Mouse (Mus musculus) limb, embryonic 12.5 days (tissue): Measurements from ENCODE around the gene Lnpep. TPM values are rescaled to one million over a fixed set of nuclear protein-coding genes. Genes with fewer than 3 reads are reported as not detected.
A peak's percentile ranks its signal among the peaks of the same experiment; 100 is the strongest.

Experiments used
- ATAC-seq: fragments of 200-750 bp; cut with Nextera tagmentation; 2 replicates; pipeline ENCODE4 v1.8.0; 2017; ENCODE audit warnings: low read depth, moderate TSS enrichment; ENCODE audit not compliant: insufficient number of reproducible peaks, insufficient read depth, low FRiP score, low TSS enrichment
- H3K27ac ChIP-seq: fragments of 300-500 bp; sonication (generic); 2 replicates; pipeline ENCODE4 v1.5.1; 2016; ENCODE audit warnings: mild to moderate bottlenecking, moderate library complexity
- H3K27me3 ChIP-seq: fragments of 300-500 bp; sonication (generic); 2 replicates; pipeline ENCODE4 v1.6.1; 2016; ENCODE audit warnings: mild to moderate bottlenecking, moderate library complexity
- H3K36me3 ChIP-seq: fragments of 300-500 bp; sonication (generic); 2 replicates; pipeline ENCODE4 v1.6.1; 2016; ENCODE audit warnings: mild to moderate bottlenecking, moderate library complexity
- H3K4me1 ChIP-seq: fragments of 300-500 bp; sonication (generic); replicated peaks from 2 replicates; pipeline ENCODE4 v1.6.1; 2016
- H3K4me2 ChIP-seq: fragments of 300-500 bp; sonication (generic); 2 replicates; pipeline ENCODE4 v1.6.1; 2016; ENCODE audit warnings: mild to moderate bottlenecking, moderate library complexity
- H3K4me3 ChIP-seq: fragments of 300-500 bp; sonication (generic); replicated peaks from 2 replicates; pipeline ENCODE4 v1.5.1; 2016; ENCODE audit warnings: mild to moderate bottlenecking
- H3K9ac ChIP-seq: fragments of 300-500 bp; sonication (generic); replicated peaks from 2 replicates; pipeline ENCODE4 v1.6.1; 2016; ENCODE audit warnings: mild to moderate bottlenecking, moderate library complexity
- H3K9me3 ChIP-seq: fragments of 300-500 bp; sonication (generic); 2 replicates; pipeline ENCODE4 v1.6.1; 2016; ENCODE audit warnings: mild to moderate bottlenecking, moderate library complexity
- WGBS: fragments of 180-500 bp; shearing (Covaris S2); methylation state at CpG from one replicate; pipeline ENCODE4 v1.1.7; 2016; 5-methylcytosine and 5-hydroxymethylcytosine counted together
- polyA plus RNA-seq: library from polyadenylated mRNA; unstranded; fragments of >200 nt; fragmentation: Nextera tagmentation; extraction: Ambion mirVana; gene quantifications from 2 replicates; pipeline ENCODE4 v1.2.1, GENCODE M21; 2016

Lnpep gene
- polyA plus RNA-seq, 1 experiment from 2014 or later: 11.6 TPM

GRCm38 (mm10) chr17:17625887-17626679, 1.2 kb upstream of the Lnpep start:
- H3K36me3 ChIP-seq: no peaks in the 10 kb centered on the region
- WGBS: 50% methylated on average over 7 of the region's 7 CpGs
- H3K9me3 ChIP-seq: no peaks in the 10 kb centered on the region
- H3K27me3 ChIP-seq: no peaks in the 10 kb centered on the region
- ATAC-seq: no peak
- H3K4me3 ChIP-seq: peak overlapping the region; percentile 94
- peak overlapping the region; percentile 62 for H3K4me2 ChIP-seq
- H3K4me1 ChIP-seq: peaks cover 13% of the 10 kb centered on the region; the same call in 1 of the 2 replicates
- H3K9ac ChIP-seq: peak overlapping the region; percentile 93
- H3K27ac ChIP-seq: peak overlapping the region; percentile 100

GRCm38 (mm10) chr17:17624421-17624956, 361 bp downstream of the Lnpep start:
- Histone ChIP-seq H3K27ac (peak overlapping the region; percentile 100), H3K9me3 (no peaks in the 10 kb centered on the region), H3K4me3 (peak overlapping the region; percentile 94), H3K4me1 (peaks cover 13% of the 10 kb centered on the region; the same call in 1 of the 2 replicates), H3K36me3 (no peaks in the 10 kb centered on the region), H3K9ac (peak overlapping the region; percentile 93), H3K27me3 (no peaks in the 10 kb centered on the region), H3K4me2 (peak overlapping the region; percentile 62)
- ATAC-seq: peak; percentile 98
- under 1% methylated on average over 51 of the region's 51 CpGs for WGBS

- Histone ChIP-seq H3K4me2 (peak overlapping the region; percentile 62), H3K9me3 (no peaks in the 10 kb centered on the region), H3K4me1 (peaks cover 13% of the 10 kb centered on the region; the same call in 1 of the 2 replicates), H3K36me3 (no peaks in the 10 kb centered on the region), H3K9ac (peak overlapping the region; percentile 93), H3K27ac (peak overlapping the region; percentile 100), H3K27me3 (no peaks in the 10 kb centered on the region), H3K4me3 (peak overlapping the region; percentile 94)
- under 1% methylated on average over 42 of the region's 42 CpGs for WGBS
- peak; percentile 2; the same call in 1 of the 2 replicates for ATAC-seq
These were observed 895 bp downstream of the Lnpep start for GRCm38 (mm10) chr17:17623890-17624420.

GRCm38 (mm10) chr17:17623221-17623889, 1.5 kb downstream of the Lnpep start:
- ATAC-seq: no peak
- 4% methylated on average over 7 of the region's 7 CpGs for WGBS
- no peaks in the 10 kb centered on the region for H3K36me3 ChIP-seq
- H3K4me2 ChIP-seq: peak overlapping the region; percentile 62
- no peaks in the 10 kb centered on the region for H3K9me3 ChIP-seq
- peak overlapping the region; percentile 93 for H3K9ac ChIP-seq
- H3K27me3 ChIP-seq: no peaks in the 10 kb centered on the region
- peak overlapping the region; percentile 94 for H3K4me3 ChIP-seq
- H3K27ac ChIP-seq: peak overlapping the region; percentile 100
- H3K4me1 ChIP-seq: peaks cover 15% of the 10 kb centered on the region

GRCm38 (mm10) chr17:17622576-17622975, 2.3 kb downstream of the Lnpep start:
- H3K9ac ChIP-seq: no peak overlapping the region
- no peaks in the 10 kb centered on the region for H3K9me3 ChIP-seq
- no peak for ATAC-seq
- H3K4me1 ChIP-seq: peaks cover 22% of the 10 kb centered on the region
- no peak overlapping the region for H3K4me3 ChIP-seq
- no peaks in the 10 kb centered on the region for H3K36me3 ChIP-seq
- H3K27me3 ChIP-seq: no peaks in the 10 kb centered on the region
- H3K4me2 ChIP-seq: peak overlapping the region; percentile 62; the same call in 1 of the 2 replicates
- WGBS: 90% methylated on average over 1 of the region's 1 CpGs
- H3K27ac ChIP-seq: no peak overlapping the region

- ATAC-seq: no peak
- Histone ChIP-seq H3K9me3 (no peaks in the 10 kb centered on the region), H3K4me2 (no peak overlapping the region), H3K36me3 (no peaks in the 10 kb centered on the region), H3K9ac (no peak overlapping the region), H3K4me3 (no peak overlapping the region), H3K27ac (no peak overlapping the region), H3K4me1 (peaks cover 22% of the 10 kb centered on the region), H3K27me3 (no peaks in the 10 kb centered on the region)
- WGBS: 42% methylated on average over 3 of the region's 3 CpGs
These were observed 3.3 kb downstream of the Lnpep start for GRCm38 (mm10) chr17:17621586-17621985.

GRCm38 (mm10) chr17:17618463-17618862, 6.4 kb downstream of the Lnpep start:
- no peaks in the 10 kb centered on the region for H3K9me3 ChIP-seq
- no peak overlapping the region for H3K9ac ChIP-seq
- no peak overlapping the region for H3K4me2 ChIP-seq
- peaks cover 19% of the 10 kb centered on the region for H3K4me1 ChIP-seq
- no peak overlapping the region for H3K4me3 ChIP-seq
- H3K36me3 ChIP-seq: peaks cover 3% of the 10 kb centered on the region; the same call in 1 of the 2 replicates
- no peaks in the 10 kb centered on the region for H3K27me3 ChIP-seq
- no peak overlapping the region for H3K27ac ChIP-seq
- WGBS: 47% methylated on average over 1 of the region's 1 CpGs
- no peak for ATAC-seq

GRCm38 (mm10) chr17:17617440-17618204, 7.2 kb downstream of the Lnpep start:
- WGBS: 87% methylated on average over 4 of the region's 4 CpGs
- ATAC-seq: no peak
- H3K27me3 ChIP-seq: no peaks in the 10 kb centered on the region
- H3K36me3 ChIP-seq: peaks cover 3% of the 10 kb centered on the region; the same call in 1 of the 2 replicates
- peaks cover 14% of the 10 kb centered on the region for H3K4me1 ChIP-seq
- no peak overlapping the region for H3K4me3 ChIP-seq
- H3K9ac ChIP-seq: no peak overlapping the region
- no peaks in the 10 kb centered on the region for H3K9me3 ChIP-seq
- no peak overlapping the region for H3K27ac ChIP-seq
- no peak overlapping the region for H3K4me2 ChIP-seq

- H3K4me2 ChIP-seq: no peak overlapping the region
- peaks cover 3% of the 10 kb centered on the region; the same call in 1 of the 2 replicates for H3K36me3 ChIP-seq
- H3K27ac ChIP-seq: no peak overlapping the region
- H3K4me1 ChIP-seq: peaks cover 4% of the 10 kb centered on the region; the same call in 1 of the 2 replicates
- H3K9ac ChIP-seq: no peak overlapping the region
- 68% methylated on average over 2 of the region's 2 CpGs for WGBS
- no peaks in the 10 kb centered on the region for H3K27me3 ChIP-seq
- no peak for ATAC-seq
- H3K9me3 ChIP-seq: no peaks in the 10 kb centered on the region
- H3K4me3 ChIP-seq: no peak overlapping the region
These were observed 12.5 kb downstream of the Lnpep start for GRCm38 (mm10) chr17:17612336-17612735.

- Histone ChIP-seq H3K27me3 (no peaks in the 10 kb centered on the region), H3K4me2 (no peak overlapping the region), H3K9me3 (no peaks in the 10 kb centered on the region), H3K27ac (no peak overlapping the region), H3K9ac (no peak overlapping the region), H3K36me3 (no peaks in the 10 kb centered on the region), H3K4me1 (peaks cover 4% of the 10 kb centered on the region; the same call in 1 of the 2 replicates), H3K4me3 (no peak overlapping the region)
- ATAC-seq: no peak
- 66% methylated on average over 3 of the region's 3 CpGs for WGBS
These were observed 15.3 kb downstream of the Lnpep start for GRCm38 (mm10) chr17:17609523-17609922.
